Mouse (Mus musculus): ENCODE measurements around the gene Kit. TPM values are rescaled to one million over a fixed set of nuclear protein-coding genes. Genes with fewer than 3 reads are reported as not detected.

The Kit gene
- polyA plus RNA-seq, 1 experiment from 2014 or later, result 14.5 TPM

- Histone ChIP-seq H3K27ac (no peak overlapping the region), H3K9me3 (replicated peaks; ENCODE audit: low read length) (no peaks in the 10 kb centered on the region), H3K9ac (ENCODE audit: low read depth, low read length) (no peak overlapping the region), H3K4me3 (replicated peaks; ENCODE audit: low read depth, low read length) (no peak overlapping the region), H3K4me2 (ENCODE audit: low read length) (no peak overlapping the region), H3K36me3 (ENCODE audit: insufficient read depth, low read length) (no peaks in the 10 kb centered on the region), H3K4me1 (replicated peaks; ENCODE audit: insufficient read depth, low read length) (no peaks in the 10 kb centered on the region), H3K27me3 (ENCODE audit: insufficient read depth, low read length) (no peaks in the 10 kb centered on the region)
- TF ChIP-seq CTCF (IDR thresholded peaks at IDR 0.05; ENCODE audit: low read depth), result no peak
- no peak for DNase-seq (ENCODE audit: low spot score)
- 92% methylated on average over 7 of the region's 7 CpGs for WGBS
- ATAC-seq (replicated peaks; ENCODE audit: low FRiP score, low read depth), result no peak
Observed at GRCm38 (mm10) chr5:75581926-75582325, 7.2 kb downstream of the Kit start.

- no peak overlapping the region for H3K4me2 ChIP-seq (ENCODE audit: low read length)
- ATAC-seq (replicated peaks; ENCODE audit: low FRiP score, low read depth), result no peak
- no peaks in the 10 kb centered on the region for H3K9me3 ChIP-seq (replicated peaks; ENCODE audit: low read length)
- DNase-seq (ENCODE audit: low spot score), result no peak
- H3K27ac ChIP-seq, result no peak overlapping the region
- no peak for TF ChIP-seq CTCF (IDR thresholded peaks at IDR 0.05; ENCODE audit: low read depth)
- no peaks in the 10 kb centered on the region for H3K36me3 ChIP-seq (ENCODE audit: insufficient read depth, low read length)
- H3K9ac ChIP-seq (ENCODE audit: low read depth, low read length), result no peak overlapping the region
- H3K4me1 ChIP-seq (replicated peaks; ENCODE audit: insufficient read depth, low read length), result 0 out of 2 replicates have a peak, but pooled peaks cover 2% of the 10 kb centered on the region
- H3K27me3 ChIP-seq (ENCODE audit: insufficient read depth, low read length), result no peaks in the 10 kb centered on the region
- 79% methylated on average over 4 of the region's 4 CpGs for WGBS
- no peak overlapping the region for H3K4me3 ChIP-seq (replicated peaks; ENCODE audit: low read depth, low read length)
Observed at GRCm38 (mm10) chr5:75587781-75588180, 13.1 kb downstream of the Kit start.

DNA sequence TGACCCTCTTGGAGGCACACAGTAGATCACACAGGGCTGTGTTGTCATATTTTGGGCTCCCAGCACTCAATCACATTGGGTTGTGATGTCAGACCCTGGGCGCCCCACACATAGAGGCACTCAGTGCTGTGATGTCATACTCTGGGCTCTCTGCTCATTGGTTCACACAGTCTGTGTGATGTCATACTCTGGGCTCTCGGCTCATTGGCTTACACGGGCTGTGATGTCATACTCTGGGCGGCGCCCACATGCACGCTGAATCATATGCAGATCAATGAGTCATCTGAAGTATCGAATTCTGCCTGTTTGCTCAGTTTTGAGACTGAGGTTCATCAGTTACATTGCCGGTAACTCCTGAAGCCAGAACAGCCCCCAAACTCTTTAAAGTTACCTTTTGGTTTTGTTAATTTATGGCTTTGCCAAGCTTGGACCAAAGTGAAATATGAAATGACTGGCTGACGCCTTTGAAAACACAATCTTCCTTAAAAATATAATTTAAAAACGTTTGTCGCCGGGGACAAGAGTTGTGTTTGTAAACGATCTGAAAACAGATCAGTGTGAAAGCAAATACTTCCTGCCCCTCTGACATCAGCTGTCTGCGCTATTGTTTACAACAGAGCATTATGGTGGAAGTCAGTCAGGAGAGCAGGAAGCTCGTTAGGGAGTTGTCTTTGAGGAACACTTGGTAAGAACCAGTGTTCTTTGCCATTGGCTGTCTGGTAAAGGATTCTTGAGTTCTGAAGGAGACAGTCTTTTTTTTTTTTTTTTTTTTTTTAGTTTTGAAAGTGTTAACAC is 15.0 kb downstream of the Kit start:
- Histone ChIP-seq H3K27ac (no peak overlapping the region), H3K4me3 (replicated peaks; ENCODE audit: low read depth, low read length) (no peak overlapping the region), H3K4me1 (replicated peaks; ENCODE audit: insufficient read depth, low read length) (0 out of 2 replicates have a peak, but pooled peaks cover 2% of the 10 kb centered on the region), H3K4me2 (ENCODE audit: low read length) (no peak overlapping the region), H3K9ac (ENCODE audit: low read depth, low read length) (no peak overlapping the region), H3K9me3 (replicated peaks; ENCODE audit: low read length) (no peaks in the 10 kb centered on the region), H3K27me3 (ENCODE audit: insufficient read depth, low read length) (no peaks in the 10 kb centered on the region), H3K36me3 (ENCODE audit: insufficient read depth, low read length) (no peaks in the 10 kb centered on the region)
- no peak for TF ChIP-seq CTCF (IDR thresholded peaks at IDR 0.05; ENCODE audit: low read depth)
- 62% methylated on average over 15 of the region's 15 CpGs for WGBS
- peak; percentile 24 for DNase-seq (ENCODE audit: low spot score)
- 0 out of 2 replicates have a peak, but pooled peaks have one; percentile 40 for ATAC-seq (replicated peaks; ENCODE audit: low FRiP score, low read depth)

DNA sequence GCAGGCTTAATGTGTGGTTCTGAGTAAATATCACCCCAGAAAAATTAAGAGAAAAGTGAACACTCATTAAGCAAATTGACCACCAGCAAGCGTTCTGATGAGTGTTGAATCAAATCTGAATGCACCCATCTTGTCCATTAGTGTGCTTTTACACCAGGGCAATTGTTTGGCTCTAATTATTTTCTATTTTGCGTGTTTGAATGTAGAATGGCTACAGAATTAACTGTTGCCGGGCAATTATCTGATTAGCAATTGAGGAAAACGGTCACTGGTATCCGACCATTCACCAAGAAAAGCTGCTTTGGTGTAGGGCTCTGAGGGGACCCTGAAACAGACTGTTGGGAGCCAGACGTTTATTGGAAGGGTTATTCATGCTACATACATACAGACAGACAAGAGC is 16.2 kb downstream of the Kit start:
- DNase-seq (ENCODE audit: low spot score) (no peak), ATAC-seq (replicated peaks; ENCODE audit: low FRiP score, low read depth) (no peak)
- no peaks in the 10 kb centered on the region for H3K36me3 ChIP-seq (ENCODE audit: insufficient read depth, low read length)
- H3K9ac ChIP-seq (ENCODE audit: low read depth, low read length), result no peak overlapping the region
- H3K4me3 ChIP-seq (replicated peaks; ENCODE audit: low read depth, low read length), result no peak overlapping the region
- no peak overlapping the region for H3K27ac ChIP-seq
- 0 out of 2 replicates have a peak, but pooled peaks cover 3% of the 10 kb centered on the region for H3K4me1 ChIP-seq (replicated peaks; ENCODE audit: insufficient read depth, low read length)
- WGBS, result 58% methylated on average over 6 of the region's 6 CpGs
- no peak for TF ChIP-seq CTCF (IDR thresholded peaks at IDR 0.05; ENCODE audit: low read depth)
- no peaks in the 10 kb centered on the region for H3K9me3 ChIP-seq (replicated peaks; ENCODE audit: low read length)
- no peaks in the 10 kb centered on the region for H3K27me3 ChIP-seq (ENCODE audit: insufficient read depth, low read length)
- H3K4me2 ChIP-seq (ENCODE audit: low read length), result no peak overlapping the region

DNA sequence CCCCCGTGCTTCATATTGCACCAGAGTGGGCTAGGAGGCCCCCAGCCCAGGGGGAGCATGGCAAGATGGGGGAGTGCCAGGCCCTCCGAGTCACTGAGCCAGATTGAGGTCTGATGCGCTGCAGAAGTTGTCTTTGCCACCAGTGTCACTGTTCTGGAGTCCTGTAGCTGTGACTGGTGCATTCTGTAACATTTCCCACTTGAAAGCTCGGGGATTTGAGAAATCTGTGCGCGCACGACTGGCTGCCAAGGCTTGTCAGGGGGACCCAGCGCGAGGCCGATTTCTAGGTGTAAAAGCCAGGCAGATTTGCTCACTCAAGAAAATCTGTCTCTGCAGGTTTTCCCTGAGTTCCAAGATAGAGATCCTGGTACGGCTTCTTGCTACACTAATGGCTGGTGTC is 16.9 kb downstream of the Kit start:
- Histone ChIP-seq H3K4me2 (ENCODE audit: low read length) (no peak overlapping the region), H3K9ac (ENCODE audit: low read depth, low read length) (no peak overlapping the region), H3K27ac (no peak overlapping the region), H3K36me3 (ENCODE audit: insufficient read depth, low read length) (no peaks in the 10 kb centered on the region), H3K9me3 (replicated peaks; ENCODE audit: low read length) (no peaks in the 10 kb centered on the region), H3K27me3 (ENCODE audit: insufficient read depth, low read length) (no peaks in the 10 kb centered on the region), H3K4me3 (replicated peaks; ENCODE audit: low read depth, low read length) (no peak overlapping the region), H3K4me1 (replicated peaks; ENCODE audit: insufficient read depth, low read length) (0 out of 2 replicates have a peak, but pooled peaks cover 9% of the 10 kb centered on the region)
- 63% methylated on average over 11 of the region's 11 CpGs for WGBS
- no peak for DNase-seq (ENCODE audit: low spot score)
- no peak for TF ChIP-seq CTCF (IDR thresholded peaks at IDR 0.05; ENCODE audit: low read depth)
- no peak for ATAC-seq (replicated peaks; ENCODE audit: low FRiP score, low read depth)

- no peak overlapping the region for H3K4me3 ChIP-seq (replicated peaks; ENCODE audit: low read depth, low read length)
- no peak overlapping the region for H3K27ac ChIP-seq
- H3K4me1 ChIP-seq (replicated peaks; ENCODE audit: insufficient read depth, low read length), result 0 out of 2 replicates have a peak, but pooled peaks cover 9% of the 10 kb centered on the region
- TF ChIP-seq CTCF (IDR thresholded peaks at IDR 0.05; ENCODE audit: low read depth), result no peak
- H3K9ac ChIP-seq (ENCODE audit: low read depth, low read length), result no peak overlapping the region
- no peaks in the 10 kb centered on the region for H3K9me3 ChIP-seq (replicated peaks; ENCODE audit: low read length)
- H3K27me3 ChIP-seq (ENCODE audit: insufficient read depth, low read length), result no peaks in the 10 kb centered on the region
- no peak overlapping the region for H3K4me2 ChIP-seq (ENCODE audit: low read length)
- ATAC-seq (replicated peaks; ENCODE audit: low FRiP score, low read depth) (no peak), DNase-seq (ENCODE audit: low spot score) (no peak)
- H3K36me3 ChIP-seq (ENCODE audit: insufficient read depth, low read length), result no peaks in the 10 kb centered on the region
- WGBS, result 95% methylated on average over 10 of the region's 10 CpGs
Observed at GRCm38 (mm10) chr5:75595319-75595718, 20.6 kb downstream of the Kit start.

Data from kidney, postnatal 0 days (tissue).